Mouse (Mus musculus) spleen, postnatal 36 days (tissue): Measurements from ENCODE around the gene Cldn34b3.
"Not testable (repeated sequence)": the region's sequence is repeated elsewhere in the genome, so short reads cannot be mapped to it uniquely, and the experiment has no call there.

Source experiments
- DNase-seq, 2 experiments: peaks; one replicate each; pipeline ENCODE4 v3.0.0; 2022; ENCODE audit warnings: low spot score in 2 of 2, mixed read lengths in 1 of 2

Cldn34b3 gene

GRCm38 (mm10) chrX:76264004-76264403, at the start of gene Cldn34b3:
TSS of gene Cldn34b3 (plus strand) at chrX:76264304.
- DNase-seq = not testable (repeated sequence)
